Mouse (Mus musculus) bone marrow, adult 2 months (tissue): Measurements from ENCODE around the gene Bbs1. TPM values are rescaled to one million over a fixed set of nuclear protein-coding genes. Genes with fewer than 3 reads are reported as not detected.

Experiments
- H3K27ac ChIP-seq: fragments of 200-500 bp; 2 replicates; pipeline ENCODE4 v1.5.1; 2012; ENCODE audit warnings: low read depth, mild to moderate bottlenecking, control low read depth, inconsistent platforms, low read length; ENCODE audit not compliant: control insufficient read depth, poor library complexity, insufficient read depth
- H3K4me1 ChIP-seq: fragments of 200-500 bp; 2 replicates; pipeline ENCODE4 v1.6.1; 2011; ENCODE audit warnings: low read length; ENCODE audit not compliant: control insufficient read depth, insufficient read depth
- H3K4me3 ChIP-seq: fragments of 200-500 bp; replicated peaks from 2 replicates; pipeline ENCODE3; 2011; ENCODE audit warnings: mild to moderate bottlenecking, low read depth, low read length, control low read depth; ENCODE audit not compliant: control insufficient read depth
- CTCF ChIP-seq: fragments of 200-500 bp; IDR thresholded peaks from 2 replicates; pipeline ENCODE4 v1.5.1; 2011; ENCODE audit warnings: low read length, control low read depth; ENCODE audit not compliant: control insufficient read depth, insufficient read depth
- POLR2A ChIP-seq: fragments of 200-500 bp; IDR thresholded peaks from 2 replicates; pipeline ENCODE4 v1.6.1; 2011; ENCODE audit warnings: low read depth, mild to moderate bottlenecking, control low read depth, low read length, borderline replicate concordance; ENCODE audit not compliant: control insufficient read depth
- WGBS: fragments of 180-500 bp; shearing (Covaris S2); methylation state at CpG from one replicate; pipeline ENCODE4 v1.1.7; 2018; 5-methylcytosine and 5-hydroxymethylcytosine counted together
- polyA plus RNA-seq: library from polyadenylated mRNA; stranded (reverse); fragments of >200 nt; gene quantifications from 2 replicates; pipeline ENCODE4 v1.2.4, GENCODE M21; 2011; ENCODE audit warnings: low replicate concordance; ENCODE audit not compliant: missing spikeins, insufficient read depth, insufficient read length

Bbs1 gene
- polyA plus RNA-seq, 1 experiment, result 2.4 TPM

DNA sequence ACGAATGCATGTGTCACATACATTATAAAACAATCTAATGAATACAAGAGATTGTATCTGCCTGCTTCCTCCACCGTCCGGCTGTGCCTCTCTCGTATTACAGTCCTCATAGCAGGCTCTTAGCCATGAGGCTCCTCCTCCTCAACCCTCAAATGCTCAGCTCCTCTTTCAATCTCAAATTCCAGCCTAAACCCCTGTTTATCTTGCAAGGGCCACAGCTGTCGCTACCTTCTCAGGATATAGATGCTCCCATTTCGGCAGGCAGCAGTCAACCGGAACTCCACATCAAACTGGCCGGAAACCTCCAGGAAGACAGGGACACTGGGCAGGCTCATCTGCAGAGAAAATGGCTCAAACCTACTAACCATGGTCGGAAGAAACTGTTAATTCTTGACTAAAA is 7.5 kb downstream of the Bbs1 start:
- WGBS, result 78% methylated on average over 9 of the region's 9 CpGs
- no peaks in the 10 kb centered on the region for H3K4me1 ChIP-seq

DNA sequence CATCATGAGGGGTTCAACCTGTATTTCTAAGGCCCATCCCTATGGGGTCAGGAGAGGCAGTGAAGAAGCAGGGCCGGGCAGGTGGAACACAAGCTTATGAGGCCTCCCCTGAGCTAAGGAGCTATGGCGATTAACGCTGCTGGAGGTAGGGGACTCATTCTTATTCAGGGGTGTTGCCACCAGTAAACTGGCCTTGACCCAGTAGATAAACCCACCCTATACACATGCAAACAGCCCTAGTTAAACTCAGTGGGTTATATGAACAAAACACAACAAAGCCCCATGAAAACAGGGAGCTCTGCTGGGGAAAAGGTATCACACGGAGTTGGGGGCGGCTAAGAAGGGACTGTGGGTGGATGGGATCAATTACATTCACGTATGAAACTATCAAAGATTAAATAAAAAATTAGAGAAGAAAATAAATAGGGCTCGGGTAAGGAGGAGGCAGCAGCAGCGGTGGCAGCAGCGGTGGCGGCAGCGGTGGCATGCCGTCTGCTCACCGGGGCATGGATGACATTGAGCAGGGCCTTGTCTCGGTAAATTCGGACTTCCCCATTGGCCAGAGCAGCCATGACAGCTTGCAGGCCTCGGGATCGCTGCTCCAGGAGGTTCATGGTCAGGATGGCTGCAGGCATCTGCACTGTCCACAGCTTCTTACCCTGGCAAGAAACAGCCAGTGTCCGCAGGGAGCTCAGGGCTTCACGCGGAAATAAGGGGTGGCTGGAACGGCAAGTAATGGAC is 9.5 kb downstream of the Bbs1 start:
- H3K4me3 ChIP-seq, result no peak overlapping the region
- no peaks in the 10 kb centered on the region for H3K4me1 ChIP-seq
- H3K27ac ChIP-seq, result no peak overlapping the region
- TF ChIP-seq POLR2A (no peak), CTCF (no peak)
- WGBS, result 82% methylated on average over 21 of the region's 21 CpGs

More for the DNA sequence above, 7.5 kb downstream of the Bbs1 start:
- Histone ChIP-seq H3K27ac (no peak overlapping the region), H3K4me3 (no peak overlapping the region)
- TF ChIP-seq CTCF (no peak), POLR2A (no peak)

DNA sequence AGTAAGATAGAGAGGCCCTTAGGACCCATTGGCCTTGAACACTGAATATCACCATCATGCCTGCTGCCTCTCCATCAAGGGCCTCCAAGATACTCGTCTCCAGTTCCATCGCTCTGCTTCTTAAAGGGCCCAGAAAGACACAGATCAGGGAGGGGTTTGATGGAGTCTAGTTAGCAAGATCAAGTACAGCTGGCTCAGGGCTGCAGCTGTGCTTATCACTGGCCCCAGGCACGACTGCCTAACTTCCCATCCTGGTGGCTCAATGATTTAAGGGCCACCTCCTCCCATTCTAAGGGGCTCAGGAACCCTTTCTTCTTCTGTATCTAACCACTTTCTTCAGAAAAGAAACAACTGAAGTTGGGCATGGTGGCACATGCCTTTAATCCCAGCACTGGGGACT is 14.6 kb downstream of the Bbs1 start:
- Histone ChIP-seq H3K27ac (no peak overlapping the region), H3K4me3 (no peak overlapping the region), H3K4me1 (no peaks in the 10 kb centered on the region)
- no peak for TF ChIP-seq CTCF
- WGBS, result 51% methylated on average over 3 of the region's 3 CpGs

DNA sequence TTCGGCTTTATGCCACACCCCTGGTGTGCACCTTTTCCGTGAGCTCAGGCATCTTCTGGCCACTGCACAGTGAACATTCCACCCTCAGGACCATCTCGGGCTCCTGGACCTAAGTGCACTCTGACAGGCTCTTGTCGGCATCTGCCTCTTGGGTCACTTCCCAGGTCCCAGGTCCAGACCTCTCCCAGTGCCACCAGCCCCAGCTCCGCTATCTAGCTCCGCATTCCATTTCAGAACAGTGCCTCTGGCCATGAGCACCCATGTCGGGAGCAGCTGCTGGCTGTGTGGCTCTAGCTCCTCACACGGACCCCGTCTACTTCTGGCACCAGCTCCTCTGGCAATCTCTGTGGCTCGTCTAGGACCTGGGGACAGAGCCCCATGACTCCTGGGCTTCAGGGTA is 16.6 kb downstream of the Bbs1 start:
- TF ChIP-seq POLR2A, result no peak
- TF ChIP-seq CTCF, result no peak
- no peaks in the 10 kb centered on the region for H3K4me1 ChIP-seq
- H3K4me3 ChIP-seq, result no peak overlapping the region
- 86% methylated on average over 10 of the region's 10 CpGs for WGBS
- H3K27ac ChIP-seq, result no peak overlapping the region; the same call in 1 of the 2 replicates

DNA sequence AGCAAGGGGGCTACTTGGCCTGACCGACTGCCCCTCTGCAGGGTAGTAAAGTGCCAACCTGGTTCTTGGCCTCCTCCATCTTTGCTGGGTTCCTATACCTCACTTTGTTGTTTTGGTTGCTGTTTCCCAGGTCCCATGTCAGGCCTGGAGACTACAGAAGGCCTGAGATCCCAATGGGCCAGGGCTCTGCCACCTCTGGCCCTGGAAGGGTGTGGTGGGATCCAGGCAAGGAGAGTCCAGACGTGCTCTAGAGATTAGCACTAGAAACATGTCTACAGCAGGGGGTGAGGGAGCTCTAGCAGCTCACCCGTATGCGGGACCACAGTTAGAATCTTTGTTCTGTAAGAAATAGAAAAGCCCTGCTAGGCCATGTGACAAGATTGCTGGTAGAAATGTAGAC is 22.5 kb downstream of the Bbs1 start:
- no peak overlapping the region for H3K27ac ChIP-seq
- no peak for TF ChIP-seq POLR2A
- no peak for TF ChIP-seq CTCF
- peaks cover 1% of the 10 kb centered on the region; the same call in 1 of the 2 replicates for H3K4me1 ChIP-seq
- no peak overlapping the region for H3K4me3 ChIP-seq
- WGBS, result 78% methylated on average over 4 of the region's 4 CpGs

DNA sequence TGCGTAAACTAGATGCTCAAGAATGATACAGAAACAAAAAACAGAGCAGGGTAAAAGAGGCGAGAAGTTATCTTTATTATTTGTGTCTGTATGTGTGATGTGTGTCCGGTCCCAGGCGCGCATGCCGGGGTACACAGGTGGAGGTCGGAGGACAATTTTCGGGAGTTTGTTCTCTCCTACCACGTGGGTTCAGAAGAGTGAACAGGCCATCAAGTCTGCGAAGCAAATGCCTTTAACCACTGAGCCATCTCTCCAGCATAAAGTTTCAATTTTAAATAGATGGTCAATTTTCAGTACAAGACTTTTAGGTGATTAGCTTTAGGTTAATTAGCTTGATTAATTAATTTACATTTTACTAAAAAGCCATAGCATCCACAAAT is 27.1 kb downstream of the Bbs1 start:
- 62% methylated on average over 10 of the region's 10 CpGs for WGBS
- no peak for TF ChIP-seq POLR2A
- no peak for TF ChIP-seq CTCF
- H3K4me1 ChIP-seq, result peaks cover 1% of the 10 kb centered on the region; the same call in 1 of the 2 replicates
- H3K4me3 ChIP-seq, result peak overlapping the region; percentile 96
- H3K27ac ChIP-seq, result no peak overlapping the region

DNA sequence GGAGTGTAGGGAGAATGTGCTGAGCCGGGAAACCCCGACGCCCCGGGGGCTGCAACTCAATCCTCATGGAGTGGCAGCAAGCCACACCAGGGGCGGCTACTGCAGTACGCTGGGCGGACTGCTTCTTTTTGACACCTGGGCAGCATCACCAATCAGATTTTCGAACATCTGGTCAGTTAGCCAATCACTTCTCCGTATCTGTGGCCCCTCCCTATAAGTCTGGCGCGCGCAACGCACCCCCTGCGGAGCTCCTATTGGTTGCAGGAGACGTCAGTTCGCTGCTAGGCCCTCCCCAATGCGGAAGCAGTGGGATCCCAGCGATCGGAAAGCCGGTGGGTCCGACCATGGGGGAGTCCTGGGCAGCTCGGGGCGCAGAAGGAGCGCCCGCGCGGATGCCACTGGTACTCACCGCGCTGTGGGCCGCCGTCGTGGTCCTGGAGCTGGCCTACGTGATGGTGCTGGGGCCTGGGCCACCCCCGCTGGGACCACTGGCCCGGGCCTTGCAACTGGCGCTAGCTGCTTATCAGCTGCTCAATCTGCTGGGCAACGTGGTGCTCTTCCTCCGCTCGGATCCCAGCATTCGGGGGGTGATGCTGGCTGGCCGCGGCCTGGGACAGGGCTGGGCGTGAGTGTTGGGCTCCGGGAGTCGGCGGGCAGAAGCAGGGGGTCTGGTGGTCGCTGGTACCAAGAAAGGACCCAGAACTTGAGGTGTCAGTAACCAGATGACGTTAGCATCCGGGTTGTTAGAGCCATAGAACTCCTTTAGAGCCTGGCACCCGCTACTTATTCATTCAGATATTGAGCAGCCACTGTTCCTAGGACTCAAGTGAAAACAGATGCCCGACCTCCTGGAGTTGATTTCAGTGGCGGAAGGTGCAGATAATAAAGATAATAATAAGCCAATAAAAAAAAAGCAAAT is 27.8 kb downstream of the Bbs1 start, which contains the start of gene Zdhhc24:
Gene Zdhhc24, plus strand, starts transcription at position 264 of the 919 bp plus-strand sequence.
- WGBS, result under 1% methylated on average over 52 of the region's 52 CpGs
- TF ChIP-seq CTCF, result no peak
- peak; percentile 78; the same call in 1 of the 2 replicates for TF ChIP-seq POLR2A

DNA sequence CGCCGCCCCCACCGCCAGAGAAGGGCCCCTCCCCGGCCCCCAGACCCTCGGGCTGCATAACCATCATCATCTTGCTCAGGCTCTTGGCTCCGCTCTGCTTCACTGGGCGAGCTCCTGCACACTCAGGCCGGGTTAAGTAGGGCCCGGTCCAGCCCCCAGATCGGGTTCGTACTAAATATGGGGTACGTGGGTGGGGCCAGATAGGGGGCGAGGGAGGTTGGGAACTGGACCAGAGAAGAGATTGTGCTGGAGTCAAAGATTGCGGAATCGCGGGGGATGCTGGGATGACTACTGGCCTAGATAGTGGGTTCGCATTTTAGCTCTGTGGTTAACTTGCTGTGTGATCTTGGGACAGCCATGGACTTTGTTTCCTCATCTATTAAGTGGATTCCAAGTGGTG is 28.6 kb downstream of the Bbs1 start, which contains the start of gene Actn3:
Gene Actn3, minus strand, starts transcription at position 125 of the 400 bp plus-strand sequence.
- 10% methylated on average over 17 of the region's 17 CpGs for WGBS
- no peak for TF ChIP-seq POLR2A
- peak within 1 kb of the TSS; percentile 96 for H3K4me3 ChIP-seq
- peak within 1 kb of the TSS; percentile 62 for H3K27ac ChIP-seq
- H3K4me1 ChIP-seq, result peaks cover 1% of the 10 kb centered on the region; the same call in 1 of the 2 replicates

More for the DNA sequence above, 27.8 kb downstream of the Bbs1 start, which contains the start of gene Zdhhc24:
- H3K4me1 ChIP-seq, result peaks cover 1% of the 10 kb centered on the region; the same call in 1 of the 2 replicates
- H3K27ac ChIP-seq, result peak within 1 kb of the TSS; percentile 62
- peak within 1 kb of the TSS; percentile 96 for H3K4me3 ChIP-seq
